1 mouse cellular context compared by ENCODE assay signal in the genomic region with DNA sequence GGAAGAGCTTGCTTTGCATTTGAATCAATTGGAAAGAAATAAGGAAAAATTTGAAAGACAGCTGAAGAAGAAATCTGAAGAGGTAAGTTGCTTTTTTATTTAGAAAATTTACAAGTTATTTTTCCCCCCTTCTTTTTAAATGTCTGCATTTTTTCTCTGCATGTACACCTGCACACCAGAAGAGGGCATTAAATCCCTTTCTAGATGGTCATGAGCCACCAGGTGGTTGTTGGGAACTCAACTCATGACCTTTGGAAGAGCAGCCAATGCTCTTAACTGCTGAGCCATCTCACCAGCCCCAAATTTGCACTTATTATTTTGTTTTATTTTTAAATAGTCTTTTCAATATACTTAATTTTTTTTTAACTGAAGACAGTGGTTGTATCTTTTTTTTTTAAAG.
TF ChIP-seq lines count a peak whose summit lies in the region.

No protein-coding gene starts in this region.

TF ChIP-seq in MEL, 35 proteins besides CTCF, POLR2A, EP300 and RAD21:
- TF ChIP-seq MAFK (IDR thresholded peaks at IDR 0.05; ENCODE audit: borderline replicate concordance, low read depth, low read length) (no peak), ELF1 (IDR thresholded peaks at IDR 0.05; ENCODE audit: low read depth, low read length) (no peak), ZC3H11A (IDR thresholded peaks at IDR 0.05; ENCODE audit: low read depth, low read length) (no peak), ZKSCAN1 (IDR thresholded peaks at IDR 0.05; ENCODE audit: low read depth, low read length) (no peak), MYC (IDR thresholded peaks at IDR 0.05; ENCODE audit: low read depth, low read length) (no peak), POLR2AphosphoS5 (IDR thresholded peaks at IDR 0.05; ENCODE audit: borderline replicate concordance, low read depth, low read length) (no peak), E2F4 (IDR thresholded peaks at IDR 0.05; ENCODE audit: borderline replicate concordance, low read depth, low read length) (no peak), UBTF (IDR thresholded peaks at IDR 0.05; ENCODE audit: borderline replicate concordance, insufficient read depth, low read depth, low read length) (no peak), ZMIZ1 (IDR thresholded peaks at IDR 0.05; ENCODE audit: low read depth, low read length) (no peak), KAT2A (conservative IDR thresholded peaks at IDR 0.05; ENCODE audit: low read depth, low read length) (no peak), USF2 (IDR thresholded peaks at IDR 0.05; ENCODE audit: borderline replicate concordance in 1 of 2, insufficient read depth in 1 of 2, low read depth in 1 of 2, low read length in 2 of 2) (no peak), CHD1 (IDR thresholded peaks at IDR 0.05; ENCODE audit: low read depth, low read length) (no peak), POLR2AphosphoS2 (IDR thresholded peaks at IDR 0.05; ENCODE audit: low read length) (no peak), RCOR1 (IDR thresholded peaks at IDR 0.05; ENCODE audit: low read depth, low read length) (no peak), HCFC1 (IDR thresholded peaks at IDR 0.05; ENCODE audit: low read depth, low read length) (no peak)
